Mouse (Mus musculus): ENCODE measurements around the gene R3hdm1. TPM values are rescaled to one million over a fixed set of nuclear protein-coding genes. Genes with fewer than 3 reads are reported as not detected.
"Not testable (repeated sequence)": the region's sequence is repeated elsewhere in the genome, so short reads cannot be mapped to it uniquely, and the experiment has no call there.

R3hdm1 gene
- polyA plus RNA-seq, 1 experiment from 2014 or later, result 92.9 TPM

DNA sequence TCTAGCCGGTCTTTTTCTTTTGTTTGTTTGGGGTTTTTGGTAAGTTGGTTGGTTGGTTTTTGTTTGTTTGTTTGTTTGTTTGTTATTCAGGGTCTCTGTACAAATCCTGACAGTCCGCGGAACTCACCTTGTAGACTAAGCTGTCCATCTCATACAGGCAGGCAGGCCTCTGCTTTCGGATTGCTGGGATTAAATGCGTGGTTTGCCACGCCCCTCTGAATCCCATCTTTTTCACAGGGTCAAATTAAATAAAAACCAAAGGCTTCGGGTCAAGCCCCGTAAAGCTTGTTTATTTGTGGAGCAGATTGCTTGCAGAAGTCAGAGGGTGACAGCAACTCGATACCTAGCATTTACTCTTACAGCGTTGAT lies 140.5 kb downstream of the R3hdm1 start, which contains the start of gene Ubxn4:
Ubxn4 (plus strand) TSS at position 338 of the 369 bp plus-strand sequence.
- Histone ChIP-seq H3K9me3 (ENCODE audit: control insufficient read depth, low read length) (no peaks in the 10 kb centered on the region), H3K4me2 (ENCODE audit: low read depth, severe bottlenecking) (peak within 1 kb of the TSS; percentile 54), H3K4me1 (ENCODE audit: control insufficient read depth, insufficient read depth, low read length) (no peaks in the 10 kb centered on the region), H3K36me3 (ENCODE audit: control insufficient read depth, insufficient read depth, low read length) (0 out of 2 replicates have a peak, but pooled peaks cover 2% of the 10 kb centered on the region), H3K9ac (ENCODE audit: low read length) (peak within 1 kb of the TSS; percentile 84), H3K27me3 (ENCODE audit: control insufficient read depth, insufficient read depth, low read length) (no peaks in the 10 kb centered on the region), H3K4me3 (ENCODE audit: low read depth, low read length) (peak within 1 kb of the TSS; percentile 76), H3K27ac (replicated peaks; ENCODE audit: low read depth, low read length) (peak within 1 kb of the TSS; percentile 62; the same call in 1 of the 2 replicates)
- peak; percentile 32 for ATAC-seq (ENCODE audit: insufficient number of reproducible peaks, low FRiP score, low TSS enrichment, low read depth)
- WGBS, result 11% methylated on average over 10 of the region's 10 CpGs
- DNase-seq (ENCODE audit: low spot score), result no peak

DNA sequence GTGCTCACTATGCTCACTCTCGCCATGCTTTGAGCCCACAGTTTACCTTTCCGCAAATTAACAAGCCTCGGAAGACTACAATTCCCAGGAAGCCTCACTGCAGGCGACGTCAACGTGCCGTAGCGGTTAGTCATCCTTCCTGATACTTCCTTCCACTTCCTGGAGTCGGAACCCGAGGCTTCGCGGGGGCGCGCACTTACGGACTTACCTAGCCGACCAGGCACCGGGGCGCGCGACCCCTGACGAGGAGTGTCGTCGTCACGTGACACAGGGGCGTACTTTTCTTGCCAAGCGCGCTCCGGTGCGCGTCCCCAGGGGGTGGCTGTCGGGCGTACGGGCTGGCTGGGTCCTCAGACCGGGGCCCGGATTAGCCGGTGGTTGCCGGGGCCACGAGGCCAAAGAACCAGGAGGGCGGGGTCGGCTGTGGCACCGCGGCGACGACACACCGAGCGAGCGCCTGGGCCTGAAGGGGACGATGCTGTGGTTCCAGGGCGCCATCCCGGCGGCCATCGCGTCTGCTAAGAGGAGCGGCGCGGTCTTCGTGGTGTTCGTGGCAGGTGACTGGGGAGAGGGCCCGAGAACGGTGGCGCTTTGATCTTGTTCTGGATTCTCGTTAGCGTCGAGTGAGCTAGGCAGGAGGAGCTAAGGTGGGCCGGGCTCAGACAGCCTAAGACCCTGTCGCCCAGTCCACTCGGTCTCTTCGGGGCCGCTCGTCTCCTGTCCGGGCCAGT lies 141.1 kb downstream of the R3hdm1 start:
- DNase-seq (ENCODE audit: low spot score), result peak; percentile 99
- H3K4me1 ChIP-seq (ENCODE audit: control insufficient read depth, insufficient read depth, low read length), result no peaks in the 10 kb centered on the region
- WGBS, result 0% methylated on average over 68 of the region's 71 CpGs

DNA sequence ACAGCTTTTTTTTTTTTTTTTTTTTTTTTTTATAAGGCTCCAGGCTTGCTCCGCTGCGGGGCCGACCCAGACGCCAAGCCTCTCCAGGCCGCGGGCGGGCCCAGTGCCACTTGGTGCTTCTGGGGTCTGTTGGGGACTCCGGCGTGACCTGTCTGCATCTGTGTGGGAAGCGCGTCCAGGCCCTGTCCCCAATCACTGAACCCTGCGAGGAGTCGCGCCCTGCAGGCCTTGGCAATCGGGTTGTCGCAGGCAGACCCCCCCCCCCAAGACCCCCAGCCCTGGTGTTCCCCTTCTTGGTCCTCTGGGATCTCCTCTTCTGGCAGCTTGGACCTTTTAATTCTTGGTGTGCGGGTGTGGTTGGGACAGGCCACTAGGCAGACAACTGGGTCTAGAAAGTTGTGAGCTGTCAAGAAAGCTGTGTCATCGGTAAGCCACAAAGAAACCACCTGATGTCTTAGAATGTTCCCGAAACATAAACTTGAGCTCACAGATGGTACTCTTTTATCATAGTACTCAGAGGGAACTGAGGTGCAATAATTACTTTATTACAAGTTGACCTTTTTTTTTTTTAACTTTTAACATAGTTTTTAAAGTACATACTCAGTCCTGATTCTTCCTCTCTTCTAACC lies 141.7 kb downstream of the R3hdm1 start:
- peak overlapping the region; percentile 76 for H3K4me3 ChIP-seq (ENCODE audit: low read depth, low read length)
- no peaks in the 10 kb centered on the region for H3K9me3 ChIP-seq (ENCODE audit: control insufficient read depth, low read length)
- peak overlapping the region; percentile 84 for H3K9ac ChIP-seq (ENCODE audit: low read length)
- H3K4me2 ChIP-seq (ENCODE audit: low read depth, severe bottlenecking), result peak overlapping the region; percentile 54
- DNase-seq (ENCODE audit: low spot score) (peak; percentile 55), ATAC-seq (ENCODE audit: insufficient number of reproducible peaks, low FRiP score, low TSS enrichment, low read depth) (peak; percentile 52; the same call in 1 of the 2 replicates)
- H3K27me3 ChIP-seq (ENCODE audit: control insufficient read depth, insufficient read depth, low read length), result no peaks in the 10 kb centered on the region
- H3K36me3 ChIP-seq (ENCODE audit: control insufficient read depth, insufficient read depth, low read length), result no peaks in the 10 kb centered on the region
- no peak overlapping the region for H3K27ac ChIP-seq (replicated peaks; ENCODE audit: low read depth, low read length)
- 3% methylated on average over 19 of the region's 19 CpGs for WGBS
- no peaks in the 10 kb centered on the region for H3K4me1 ChIP-seq (ENCODE audit: control insufficient read depth, insufficient read depth, low read length)

More for the DNA sequence above, 141.1 kb downstream of the R3hdm1 start:
- Histone ChIP-seq H3K36me3 (ENCODE audit: control insufficient read depth, insufficient read depth, low read length) (no peaks in the 10 kb centered on the region), H3K4me2 (ENCODE audit: low read depth, severe bottlenecking) (peak overlapping the region; percentile 54), H3K27ac (replicated peaks; ENCODE audit: low read depth, low read length) (peak overlapping the region; percentile 62; the same call in 1 of the 2 replicates), H3K9me3 (ENCODE audit: control insufficient read depth, low read length) (no peaks in the 10 kb centered on the region), H3K27me3 (ENCODE audit: control insufficient read depth, insufficient read depth, low read length) (no peaks in the 10 kb centered on the region), H3K4me3 (ENCODE audit: low read depth, low read length) (peak overlapping the region; percentile 76), H3K9ac (ENCODE audit: low read length) (peak overlapping the region; percentile 84)
- ATAC-seq (ENCODE audit: insufficient number of reproducible peaks, low FRiP score, low TSS enrichment, low read depth), result peak; percentile 94

DNA sequence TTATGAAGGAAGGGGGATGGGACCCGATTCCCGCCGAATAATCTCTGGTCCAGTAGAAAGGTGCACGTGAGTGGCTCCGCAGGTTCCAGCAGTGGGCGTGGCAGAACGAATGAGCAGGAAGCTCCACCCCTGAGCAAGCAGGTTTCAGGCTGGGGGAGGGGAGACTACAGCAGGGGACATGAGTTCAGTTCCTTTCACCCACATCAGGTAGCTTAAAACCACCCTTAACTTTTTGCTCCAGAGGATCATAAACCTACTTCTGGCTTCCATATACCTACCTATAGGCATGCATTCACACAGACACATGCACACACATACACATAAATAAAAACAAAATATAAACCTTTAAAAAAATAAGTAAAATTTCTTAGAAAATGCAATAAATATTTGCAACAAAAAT lies 164.0 kb downstream of the R3hdm1 start:
- not testable (repeated sequence) for H3K4me2 ChIP-seq (ENCODE audit: low read depth, severe bottlenecking); ATAC-seq (ENCODE audit: insufficient number of reproducible peaks, low FRiP score, low TSS enrichment, low read depth); H3K9ac ChIP-seq (ENCODE audit: low read length); H3K4me3 ChIP-seq (ENCODE audit: low read depth, low read length); H3K4me1 ChIP-seq (ENCODE audit: control insufficient read depth, insufficient read depth, low read length); H3K9me3 ChIP-seq (ENCODE audit: control insufficient read depth, low read length); DNase-seq (ENCODE audit: low spot score); H3K27ac ChIP-seq (replicated peaks; ENCODE audit: low read depth, low read length); H3K27me3 ChIP-seq (ENCODE audit: control insufficient read depth, insufficient read depth, low read length)
- peaks cover 17% of the 10 kb centered on the region for H3K36me3 ChIP-seq (ENCODE audit: control insufficient read depth, insufficient read depth, low read length)
- WGBS, result 78% methylated on average over 7 of the region's 7 CpGs

DNA sequence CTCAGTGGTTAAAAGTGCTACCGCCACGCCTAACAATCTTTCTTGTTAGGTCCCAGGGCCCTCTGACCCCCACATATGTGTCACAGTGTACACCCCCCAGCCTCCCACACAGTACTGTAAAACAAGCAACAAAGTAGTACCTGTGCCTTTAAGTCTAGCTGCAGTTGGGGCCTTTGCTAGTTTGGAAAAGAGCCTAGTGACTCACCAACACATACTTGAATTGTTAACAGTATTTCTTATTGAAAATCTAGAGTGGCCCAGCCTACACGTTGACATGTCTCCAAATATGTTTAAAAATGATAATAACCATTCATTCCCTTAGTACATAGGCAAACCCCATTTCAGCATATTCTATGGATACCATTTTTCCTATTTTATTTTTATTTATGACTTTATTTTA lies 167.6 kb downstream of the R3hdm1 start:
- Histone ChIP-seq H3K9me3 (ENCODE audit: control insufficient read depth, low read length) (no peaks in the 10 kb centered on the region), H3K9ac (ENCODE audit: low read length) (no peak overlapping the region), H3K4me3 (ENCODE audit: low read depth, low read length) (no peak overlapping the region), H3K27ac (replicated peaks; ENCODE audit: low read depth, low read length) (no peak overlapping the region), H3K27me3 (ENCODE audit: control insufficient read depth, insufficient read depth, low read length) (no peaks in the 10 kb centered on the region), H3K4me2 (ENCODE audit: low read depth, severe bottlenecking) (no peak overlapping the region), H3K36me3 (ENCODE audit: control insufficient read depth, insufficient read depth, low read length) (peaks cover 14% of the 10 kb centered on the region; the same call in 1 of the 2 replicates), H3K4me1 (ENCODE audit: control insufficient read depth, insufficient read depth, low read length) (no peaks in the 10 kb centered on the region)
- ATAC-seq (ENCODE audit: insufficient number of reproducible peaks, low FRiP score, low TSS enrichment, low read depth), result no peak
- WGBS, result 93% methylated on average over 3 of the region's 3 CpGs
- no peak for DNase-seq (ENCODE audit: low spot score)

DNA sequence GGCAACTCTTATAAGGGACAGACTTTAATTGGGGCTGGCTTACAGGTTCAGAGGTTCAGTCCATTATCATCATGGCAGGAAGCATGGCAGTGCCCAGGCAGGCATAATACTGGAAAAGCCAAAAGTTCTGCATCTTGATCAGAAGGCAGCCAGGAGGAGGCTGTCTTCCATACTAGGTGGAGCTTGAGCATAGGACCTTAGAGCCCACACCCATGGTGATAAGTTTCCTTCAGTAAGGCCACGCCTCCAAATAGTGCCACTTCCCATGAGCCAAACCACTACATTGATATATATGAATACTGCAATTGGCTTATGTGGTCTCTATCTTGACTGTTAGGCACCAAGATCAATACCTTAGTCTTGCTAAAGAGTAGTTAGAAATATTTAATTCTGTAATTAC lies 172.8 kb downstream of the R3hdm1 start:
- 92% methylated on average over 1 of the region's 1 CpGs for WGBS
- Histone ChIP-seq H3K9me3 (ENCODE audit: control insufficient read depth, low read length) (no peaks in the 10 kb centered on the region), H3K27me3 (ENCODE audit: control insufficient read depth, insufficient read depth, low read length) (no peaks in the 10 kb centered on the region), H3K36me3 (ENCODE audit: control insufficient read depth, insufficient read depth, low read length) (peaks cover 21% of the 10 kb centered on the region; the same call in 1 of the 2 replicates), H3K27ac (replicated peaks; ENCODE audit: low read depth, low read length) (no peak overlapping the region), H3K4me1 (ENCODE audit: control insufficient read depth, insufficient read depth, low read length) (no peaks in the 10 kb centered on the region), H3K9ac (ENCODE audit: low read length) (no peak overlapping the region), H3K4me2 (ENCODE audit: low read depth, severe bottlenecking) (no peak overlapping the region), H3K4me3 (ENCODE audit: low read depth, low read length) (no peak overlapping the region)
- ATAC-seq (ENCODE audit: insufficient number of reproducible peaks, low FRiP score, low TSS enrichment, low read depth) (no peak), DNase-seq (ENCODE audit: low spot score) (no peak)

DNA sequence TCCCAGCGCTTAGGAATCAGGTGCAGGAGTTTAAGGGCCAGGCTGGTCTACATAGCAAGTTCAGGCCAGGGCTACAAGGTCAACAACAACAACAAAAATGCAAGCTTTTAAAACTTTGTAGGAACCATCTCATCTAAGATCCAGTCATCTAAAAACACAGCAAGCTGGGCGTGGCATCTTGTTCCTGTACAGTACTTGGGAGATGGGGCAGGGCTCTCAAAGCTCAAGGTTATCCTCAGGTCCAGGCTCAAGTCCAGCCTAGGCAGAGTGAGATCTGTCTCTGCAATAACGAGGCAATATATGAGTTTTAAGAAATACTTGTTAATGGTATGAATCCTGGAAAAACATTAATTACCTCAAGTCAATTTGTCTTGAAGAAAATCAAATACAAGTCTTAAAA lies 175.5 kb downstream of the R3hdm1 start:
- no peak overlapping the region for H3K27ac ChIP-seq (replicated peaks; ENCODE audit: low read depth, low read length)
- 92% methylated on average over 3 of the region's 3 CpGs for WGBS
- H3K4me1 ChIP-seq (ENCODE audit: control insufficient read depth, insufficient read depth, low read length), result no peaks in the 10 kb centered on the region
- DNase-seq (ENCODE audit: low spot score) (no peak), ATAC-seq (ENCODE audit: insufficient number of reproducible peaks, low FRiP score, low TSS enrichment, low read depth) (no peak)
- no peaks in the 10 kb centered on the region for H3K9me3 ChIP-seq (ENCODE audit: control insufficient read depth, low read length)
- peaks cover 15% of the 10 kb centered on the region for H3K36me3 ChIP-seq (ENCODE audit: control insufficient read depth, insufficient read depth, low read length)
- H3K9ac ChIP-seq (ENCODE audit: low read length), result no peak overlapping the region
- no peaks in the 10 kb centered on the region for H3K27me3 ChIP-seq (ENCODE audit: control insufficient read depth, insufficient read depth, low read length)
- no peak overlapping the region for H3K4me2 ChIP-seq (ENCODE audit: low read depth, severe bottlenecking)
- no peak overlapping the region for H3K4me3 ChIP-seq (ENCODE audit: low read depth, low read length)

DNA sequence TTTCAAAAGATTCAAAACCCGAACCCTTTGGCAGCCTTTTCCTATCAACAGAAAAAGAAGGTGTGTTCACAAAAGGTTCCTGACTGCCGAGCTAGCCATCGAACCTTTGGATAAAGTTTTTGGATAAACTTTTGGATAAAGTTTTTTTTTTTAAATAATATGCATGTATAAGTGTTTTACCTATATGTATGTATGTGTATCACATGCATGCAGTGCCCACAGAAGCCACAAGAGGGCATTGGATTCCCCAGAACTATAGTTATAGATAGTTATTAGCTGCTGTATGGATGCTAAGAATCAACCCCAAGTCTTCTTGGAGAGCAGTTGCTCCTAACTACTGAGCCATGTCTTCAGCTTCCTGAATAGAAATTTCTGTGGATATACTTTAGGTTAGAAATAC lies 178.7 kb downstream of the R3hdm1 start:
- H3K36me3 ChIP-seq (ENCODE audit: control insufficient read depth, insufficient read depth, low read length), result peaks cover 10% of the 10 kb centered on the region
- no peak overlapping the region for H3K4me3 ChIP-seq (ENCODE audit: low read depth, low read length)
- no peaks in the 10 kb centered on the region for H3K4me1 ChIP-seq (ENCODE audit: control insufficient read depth, insufficient read depth, low read length)
- no peak overlapping the region for H3K4me2 ChIP-seq (ENCODE audit: low read depth, severe bottlenecking)
- H3K9me3 ChIP-seq (ENCODE audit: control insufficient read depth, low read length), result no peaks in the 10 kb centered on the region
- DNase-seq (ENCODE audit: low spot score), result no peak
- 98% methylated on average over 3 of the region's 3 CpGs for WGBS
- H3K27me3 ChIP-seq (ENCODE audit: control insufficient read depth, insufficient read depth, low read length), result no peaks in the 10 kb centered on the region
- ATAC-seq (ENCODE audit: insufficient number of reproducible peaks, low FRiP score, low TSS enrichment, low read depth), result no peak
- H3K9ac ChIP-seq (ENCODE audit: low read length), result no peak overlapping the region
- no peak overlapping the region for H3K27ac ChIP-seq (replicated peaks; ENCODE audit: low read depth, low read length)

Measured in limb, embryonic 11.5 days (tissue).